Mouse (Mus musculus): ENCODE measurements around the gene Zfp184. TPM values are rescaled to one million over a fixed set of nuclear protein-coding genes. Genes with fewer than 3 reads are reported as not detected.

Zfp184 gene
- total RNA-seq, 2 experiments from 2014 or later: 9.2 to 16.1 TPM

DNA sequence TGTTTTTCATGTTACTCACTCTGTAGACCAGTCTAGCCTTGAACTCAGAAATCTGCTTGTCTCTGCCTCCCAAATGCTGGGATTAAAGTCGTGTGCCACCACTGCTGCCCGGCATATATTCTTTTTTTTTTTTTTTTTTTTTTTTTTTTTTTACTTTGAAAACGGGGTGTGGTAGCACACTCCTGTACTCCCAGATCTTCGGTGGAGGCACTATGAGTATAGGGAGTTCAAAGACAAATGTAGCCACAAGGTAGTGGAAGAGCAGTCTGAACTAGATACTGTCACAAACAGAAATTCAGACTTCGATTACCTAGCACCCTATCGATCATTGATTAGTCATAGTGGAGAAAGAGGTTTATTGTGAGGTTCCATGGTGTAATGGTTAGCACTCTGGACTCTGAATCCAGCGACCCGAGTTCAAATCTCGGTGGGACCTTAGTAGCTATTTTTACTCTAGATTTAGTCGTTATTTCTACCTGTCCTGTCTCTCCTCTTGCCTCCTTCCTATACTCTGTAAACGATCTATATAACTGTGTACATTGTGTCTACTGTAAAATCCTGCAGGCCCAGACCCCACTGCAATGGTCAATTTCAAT is 25.0 kb upstream of the Zfp184 start:
- ATAC-seq (replicated peaks; ENCODE audit: poor library complexity): peak; percentile 22

DNA sequence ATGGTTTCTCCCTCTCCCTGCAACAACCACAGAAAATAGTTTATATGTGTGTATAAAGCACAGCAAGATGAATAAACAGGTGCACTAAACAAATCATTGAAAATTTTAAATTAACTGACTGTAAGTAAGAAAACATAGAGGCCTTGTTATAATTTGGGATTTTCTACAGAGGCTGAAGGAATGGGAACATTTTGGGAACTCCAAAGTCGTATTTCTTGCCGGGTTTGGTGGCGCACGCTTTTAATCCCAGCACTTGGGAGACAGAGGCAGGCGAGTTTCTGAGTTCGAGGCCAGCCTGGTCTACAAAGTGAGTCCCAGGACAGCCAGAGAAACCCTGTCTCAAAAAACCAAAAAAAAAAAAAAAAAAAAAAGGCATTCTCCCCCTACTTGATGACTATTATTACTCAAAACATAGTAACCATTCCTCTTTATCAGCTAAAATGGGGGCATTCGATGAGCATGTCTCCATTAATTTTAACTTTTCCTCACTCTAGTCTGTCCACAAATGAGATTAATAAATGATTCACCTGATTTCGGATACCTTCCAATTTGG is 24.1 kb upstream of the Zfp184 start:
- ATAC-seq (replicated peaks; ENCODE audit: poor library complexity): no peak

DNA sequence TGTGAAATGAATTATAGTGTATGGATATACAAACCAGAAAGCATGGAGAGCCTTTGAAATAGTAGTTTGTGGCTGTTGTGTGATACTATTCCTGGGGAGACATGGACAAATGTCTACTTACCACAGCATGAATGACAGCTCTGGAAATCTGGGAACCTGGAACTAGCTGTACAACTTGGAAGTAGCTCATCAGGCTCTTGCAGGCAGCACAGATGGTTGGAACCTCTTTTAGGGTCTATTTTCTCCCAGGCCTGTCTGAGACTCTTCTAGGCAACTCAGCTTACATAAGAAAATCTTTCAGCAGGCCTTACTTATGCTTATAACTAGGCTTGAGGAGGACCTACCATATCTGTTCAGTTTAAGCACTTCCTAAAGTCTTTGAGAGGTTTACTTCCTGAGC is 21.5 kb upstream of the Zfp184 start:
- ATAC-seq (replicated peaks; ENCODE audit: poor library complexity): no peak

DNA sequence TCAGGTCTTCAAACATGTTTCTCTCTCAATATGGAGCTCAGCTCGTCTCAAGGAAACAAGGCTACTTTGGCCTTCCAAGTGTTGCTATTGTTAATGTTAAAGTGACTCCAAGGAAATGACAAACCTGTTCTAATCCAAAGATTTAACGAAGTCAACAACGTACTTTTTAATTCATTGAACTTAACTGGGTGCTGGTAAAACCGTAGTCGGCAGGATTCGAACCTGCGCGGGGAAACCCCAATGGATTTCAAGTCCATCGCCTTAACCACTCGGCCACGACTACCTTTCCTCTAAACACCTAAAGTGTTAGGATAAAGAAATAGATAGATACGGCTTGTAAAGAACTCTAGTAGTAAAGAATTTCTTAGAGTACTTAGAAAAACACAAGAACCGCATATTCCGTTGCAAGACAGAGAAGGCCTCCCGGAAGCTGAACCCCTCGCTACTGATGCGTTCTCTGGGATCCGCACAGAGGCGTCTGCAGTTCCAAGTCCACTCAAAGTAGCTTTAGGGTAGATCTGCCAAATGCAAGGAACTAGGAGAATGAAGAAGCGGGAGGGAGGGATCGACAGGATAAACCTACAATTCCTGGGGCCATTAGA is 20.1 kb upstream of the Zfp184 start:
- ATAC-seq (replicated peaks; ENCODE audit: poor library complexity): peak; percentile 45

DNA sequence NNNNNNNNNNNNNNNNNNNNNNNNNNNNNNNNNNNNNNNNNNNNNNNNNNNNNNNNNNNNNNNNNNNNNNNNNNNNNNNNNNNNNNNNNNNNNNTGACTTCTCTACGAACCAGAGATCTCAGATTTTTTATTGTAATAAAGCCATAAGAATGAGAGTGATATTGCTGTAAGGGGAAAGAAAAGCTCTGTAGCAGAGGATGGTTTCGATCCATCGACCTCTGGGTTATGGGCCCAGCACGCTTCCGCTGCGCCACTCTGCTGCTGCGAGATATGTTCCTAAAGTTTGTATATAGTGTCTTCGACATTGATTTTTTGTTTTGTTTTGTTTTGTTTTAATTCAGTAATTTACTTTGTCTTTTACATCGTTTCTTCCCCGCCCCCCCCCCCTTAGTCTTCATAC is 13.9 kb upstream of the Zfp184 start:
- no peak for ATAC-seq (replicated peaks; ENCODE audit: poor library complexity)

DNA sequence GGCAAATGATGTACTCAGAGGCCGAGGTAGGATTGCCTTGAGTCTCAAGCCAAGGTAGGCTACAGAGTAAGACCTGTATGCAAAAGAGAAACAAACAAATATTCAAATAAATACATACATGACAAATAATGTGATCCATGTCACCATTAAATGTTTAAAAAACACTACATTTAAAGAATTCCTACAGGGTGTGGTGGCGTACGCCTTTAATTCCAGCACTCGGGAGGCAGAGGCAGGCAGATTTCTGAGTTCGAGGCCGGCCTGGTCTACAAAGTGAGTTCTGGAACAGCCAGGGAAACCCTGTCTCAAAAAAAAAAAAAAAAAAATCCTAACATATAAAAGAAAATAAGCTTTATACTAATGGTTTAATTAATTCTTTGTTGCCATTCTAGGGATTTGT is 13.2 kb upstream of the Zfp184 start:
- ATAC-seq (replicated peaks; ENCODE audit: poor library complexity): no peak

DNA sequence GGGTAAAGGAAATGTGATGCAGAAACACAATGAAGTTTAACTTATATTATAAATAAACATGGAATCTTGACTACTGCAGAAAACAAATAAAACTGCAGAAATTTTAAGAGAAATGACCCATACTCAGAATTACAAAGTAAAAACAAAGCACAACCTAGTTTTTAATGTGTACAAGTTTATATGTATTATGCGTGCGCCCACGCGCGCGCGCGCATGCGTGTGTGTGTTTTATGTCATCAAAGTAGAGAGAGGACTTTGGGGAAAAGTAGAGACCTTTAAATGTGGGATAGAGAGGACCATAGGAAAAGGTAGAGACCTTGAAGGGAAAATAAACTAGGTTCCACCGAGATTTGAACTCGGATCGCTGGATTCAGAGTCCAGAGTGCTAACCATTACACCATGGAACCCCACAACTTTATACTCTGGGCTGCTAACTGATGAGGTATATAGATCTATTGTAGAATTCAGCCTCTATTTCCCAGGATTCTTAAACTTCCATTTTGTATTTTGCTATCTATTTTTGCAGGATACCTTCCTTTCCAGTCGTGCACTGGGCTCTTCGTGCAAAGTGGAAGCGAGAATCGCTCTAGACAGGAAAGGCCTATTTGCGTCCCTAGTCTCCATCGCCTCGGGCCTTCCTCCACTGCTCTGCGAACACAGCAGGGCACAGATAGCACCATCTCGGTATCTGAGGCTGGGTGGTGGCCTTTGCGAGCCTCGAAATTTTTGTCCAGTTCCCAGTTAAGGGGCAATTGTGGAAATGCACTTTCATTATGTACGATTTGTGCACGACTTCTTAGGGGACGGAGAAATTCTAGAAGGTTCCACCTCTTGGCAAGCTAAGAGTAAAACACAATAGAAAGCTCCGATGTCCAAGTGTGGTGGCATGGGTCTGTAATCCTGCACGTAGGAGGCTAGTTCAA is 11.0 kb upstream of the Zfp184 start:
- no peak for ATAC-seq (replicated peaks; ENCODE audit: poor library complexity)

DNA sequence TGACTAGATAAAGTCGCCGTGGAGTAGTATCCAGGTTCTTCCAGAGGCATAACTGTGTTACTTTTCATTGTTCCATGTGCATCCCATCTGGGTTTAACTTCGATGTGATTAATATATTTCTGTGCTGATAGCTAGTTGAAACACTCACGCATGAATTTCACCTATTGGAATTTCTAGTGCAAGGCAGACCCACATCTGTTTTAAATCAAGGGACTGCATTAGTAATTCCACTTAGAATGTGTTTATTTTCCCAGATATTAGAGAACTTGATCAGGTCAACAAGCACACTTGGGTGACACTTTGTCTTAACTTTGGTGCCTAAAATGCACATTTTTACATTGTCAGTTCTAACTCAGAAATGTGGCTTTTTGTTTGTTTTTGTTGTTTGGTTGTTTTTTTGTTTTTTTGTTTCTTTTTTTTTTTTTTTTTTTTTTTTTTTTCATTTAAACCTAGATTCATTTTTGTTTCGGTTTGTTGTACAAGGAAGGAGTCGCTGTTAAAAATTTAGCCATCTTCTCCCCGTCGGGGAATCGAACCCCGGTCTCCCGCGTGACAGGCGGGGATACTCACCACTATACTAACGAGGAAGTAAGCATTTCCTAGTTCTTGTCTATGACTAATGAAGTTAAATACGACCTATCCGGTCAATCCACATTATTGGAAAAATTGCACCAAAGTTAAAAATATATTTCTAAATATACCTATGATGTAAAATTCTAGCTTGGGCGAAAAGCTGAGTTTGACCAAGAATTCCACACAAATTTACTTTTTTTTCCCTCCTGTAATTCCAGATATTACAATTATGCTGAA is 9.7 kb upstream of the Zfp184 start:
- peak; percentile 52 for ATAC-seq (replicated peaks; ENCODE audit: poor library complexity)

DNA sequence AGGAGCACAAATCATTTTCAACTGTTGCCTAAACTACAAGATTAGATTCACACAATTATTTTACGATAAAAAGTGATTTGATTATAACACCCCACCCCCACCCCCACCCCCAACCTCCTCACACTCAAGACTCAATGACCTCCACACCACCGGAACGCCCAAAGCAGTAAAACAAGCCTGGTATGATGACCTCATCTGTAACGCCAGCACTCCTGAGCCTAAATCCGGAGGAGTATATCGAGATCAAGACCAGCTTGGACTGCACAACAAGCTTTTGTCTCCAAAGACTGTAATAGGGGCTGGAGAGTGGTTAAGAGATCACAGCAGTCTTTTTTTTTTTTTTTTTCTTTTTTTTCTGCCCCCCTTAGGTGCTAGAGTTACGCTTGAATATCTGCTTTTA is 9.1 kb upstream of the Zfp184 start:
- no peak for ATAC-seq (replicated peaks; ENCODE audit: poor library complexity)

DNA sequence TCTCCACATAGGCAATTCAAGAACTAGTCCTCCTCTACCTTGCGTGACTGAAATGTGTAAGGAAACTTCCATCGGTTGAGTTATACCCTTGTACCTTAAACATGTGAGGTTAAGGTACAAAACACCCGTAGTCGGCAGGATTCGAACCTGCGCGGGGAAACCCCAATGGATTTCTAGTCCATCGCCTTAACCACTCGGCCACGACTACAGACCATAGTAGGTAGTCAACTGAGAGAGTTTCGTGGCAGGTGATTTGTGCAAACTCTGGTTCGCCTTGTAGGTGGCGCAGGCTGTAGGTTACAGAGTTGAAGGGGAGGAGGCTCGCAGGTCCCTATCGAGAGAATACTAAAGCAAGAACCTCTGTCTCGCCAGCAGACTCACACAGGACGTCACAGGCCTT is 7.9 kb upstream of the Zfp184 start:
- peak; percentile 33 for ATAC-seq (replicated peaks; ENCODE audit: poor library complexity)

DNA sequence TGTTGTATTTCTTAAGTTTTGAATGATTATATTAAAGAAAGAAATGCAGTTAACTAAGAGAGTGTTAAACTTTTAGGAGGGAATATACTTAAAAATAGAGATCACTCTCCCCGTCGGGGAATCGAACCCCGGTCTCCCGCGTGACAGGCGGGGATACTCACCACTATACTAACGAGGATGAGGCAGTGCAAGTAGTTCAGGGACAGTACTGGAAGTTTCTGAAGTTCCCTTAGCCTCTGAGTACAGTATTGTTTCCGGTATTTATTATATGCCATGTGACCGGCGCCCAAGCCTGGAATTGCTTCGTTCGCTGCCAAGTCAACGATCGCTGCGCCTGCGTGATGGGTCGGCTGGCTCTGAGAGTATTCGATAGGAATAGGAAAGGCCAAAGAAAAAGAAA is 4.7 kb upstream of the Zfp184 start:
- peak; percentile 57 for ATAC-seq (replicated peaks; ENCODE audit: poor library complexity)

DNA sequence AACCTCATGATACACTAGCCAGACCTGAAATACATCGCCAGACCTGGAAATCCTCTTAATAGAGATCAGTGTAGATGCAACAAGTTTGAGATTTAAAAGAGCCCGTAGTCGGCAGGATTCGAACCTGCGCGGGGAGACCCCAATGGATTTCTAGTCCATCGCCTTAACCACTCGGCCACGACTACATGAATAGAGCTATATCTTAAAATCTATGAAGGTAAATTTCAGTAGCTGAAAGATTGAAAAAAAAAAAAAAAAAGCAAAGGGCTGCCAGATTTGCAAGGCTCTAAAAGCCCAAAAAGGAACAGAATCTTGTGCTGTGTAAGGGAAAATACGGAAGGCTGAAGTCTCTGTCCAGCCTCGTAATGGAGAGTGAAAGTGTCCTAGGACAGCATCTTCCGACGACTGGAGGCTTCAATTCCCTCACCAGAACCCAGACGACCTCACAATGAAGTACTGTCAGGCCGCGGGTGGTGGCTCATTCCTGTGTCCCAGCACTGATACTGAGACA is 4.0 kb upstream of the Zfp184 start:
- ATAC-seq (replicated peaks; ENCODE audit: poor library complexity): peak; percentile 38

DNA sequence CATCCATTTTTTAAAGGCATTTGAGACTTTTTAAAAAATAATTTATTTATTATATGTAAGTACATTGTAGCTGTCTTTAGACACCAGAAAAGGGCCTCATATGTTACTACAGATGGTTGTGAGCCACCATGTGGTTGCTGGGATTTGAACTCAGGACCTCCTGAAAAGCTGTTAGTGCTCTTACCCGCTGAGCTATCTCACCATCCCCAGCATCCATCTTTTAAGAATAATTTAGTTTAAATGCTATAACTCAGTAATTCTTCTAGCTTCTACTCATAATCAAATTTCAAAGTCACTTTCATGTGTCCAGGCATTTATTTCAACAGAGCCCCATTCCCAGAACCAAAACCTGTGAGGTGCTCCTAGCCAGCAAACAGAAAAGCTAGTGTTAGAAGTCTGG is 1.2 kb upstream of the Zfp184 start:
- no peak for ATAC-seq (replicated peaks; ENCODE audit: poor library complexity)

DNA sequence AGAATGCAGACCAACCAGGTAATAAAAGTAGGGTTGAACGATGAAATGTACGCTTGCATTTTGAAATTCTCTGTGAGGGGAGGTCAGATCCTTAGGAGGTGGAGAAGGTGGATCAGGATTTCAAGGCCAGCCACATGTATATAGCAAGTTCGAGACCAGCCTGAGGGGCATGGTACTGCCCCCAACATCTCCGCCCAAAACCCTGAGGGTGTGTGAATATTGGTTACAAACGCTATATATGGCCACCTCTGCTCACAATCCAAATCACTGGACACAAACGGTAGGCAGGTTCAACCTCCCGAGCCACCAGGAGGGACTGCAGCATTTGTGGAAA is 335 bp upstream of the Zfp184 start:
- peak; percentile 41 for ATAC-seq (replicated peaks; ENCODE audit: poor library complexity)

DNA sequence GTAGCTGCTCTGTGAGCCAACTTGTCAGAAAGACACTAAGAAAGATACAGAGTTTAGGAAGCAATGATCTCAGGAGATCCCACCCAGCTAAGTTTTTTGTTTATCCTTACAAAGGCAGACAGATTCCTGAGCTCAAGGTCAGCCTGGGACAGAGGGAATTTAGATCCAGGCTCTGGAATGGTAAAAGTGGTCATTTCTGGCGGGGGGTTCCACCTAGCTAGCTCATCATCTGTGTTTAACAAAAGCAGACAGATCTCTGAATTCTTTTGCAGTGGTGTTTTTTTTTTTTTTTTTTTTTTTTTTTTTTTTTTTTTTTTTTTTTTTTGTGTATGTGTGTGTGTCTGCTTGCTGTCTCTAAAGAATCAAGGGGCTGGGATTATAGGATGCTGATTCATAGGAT is 24.4 kb downstream of the Zfp184 start:
- no peak for ATAC-seq (replicated peaks; ENCODE audit: poor library complexity)

DNA sequence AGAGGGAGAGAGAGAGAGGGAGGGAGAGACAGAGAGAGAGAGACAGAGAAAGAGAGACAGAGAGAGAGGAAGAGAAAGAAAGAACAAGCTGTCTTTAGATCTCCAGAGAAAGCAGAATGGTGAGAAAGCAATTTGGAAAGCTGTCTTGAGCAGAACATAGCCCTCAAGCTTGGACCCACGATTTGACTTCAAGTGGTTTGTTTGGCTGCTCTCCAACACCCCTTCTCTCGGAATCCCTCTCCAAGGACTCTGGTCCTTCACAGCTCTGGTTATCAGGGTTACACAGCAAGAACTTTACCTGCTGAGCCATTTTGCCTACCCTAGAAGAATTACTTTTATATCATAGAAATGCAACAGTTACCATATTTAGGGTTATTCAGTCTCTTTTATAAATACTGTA is 24.9 kb downstream of the Zfp184 start:
- no peak for ATAC-seq (replicated peaks; ENCODE audit: poor library complexity)

DNA sequence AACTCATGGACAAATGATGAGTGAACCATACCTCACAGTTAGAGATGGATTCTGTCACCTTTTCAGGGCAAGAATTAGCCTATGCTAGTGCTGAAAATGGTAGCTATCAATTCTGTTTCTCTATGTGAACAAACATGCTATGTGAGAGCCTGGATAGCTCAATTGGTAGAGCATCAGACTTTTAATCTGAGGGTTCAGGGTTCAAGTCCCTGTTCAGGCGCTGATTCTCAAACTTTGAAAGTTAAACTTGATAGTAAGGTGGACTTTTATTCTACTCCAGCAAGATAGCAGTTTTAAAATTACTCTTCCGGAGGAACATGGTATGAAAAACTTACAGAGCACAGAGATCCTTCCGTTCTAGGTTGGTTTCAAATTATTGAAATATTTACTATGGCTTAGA is 26.7 kb downstream of the Zfp184 start:
- no peak for ATAC-seq (replicated peaks; ENCODE audit: poor library complexity)

DNA sequence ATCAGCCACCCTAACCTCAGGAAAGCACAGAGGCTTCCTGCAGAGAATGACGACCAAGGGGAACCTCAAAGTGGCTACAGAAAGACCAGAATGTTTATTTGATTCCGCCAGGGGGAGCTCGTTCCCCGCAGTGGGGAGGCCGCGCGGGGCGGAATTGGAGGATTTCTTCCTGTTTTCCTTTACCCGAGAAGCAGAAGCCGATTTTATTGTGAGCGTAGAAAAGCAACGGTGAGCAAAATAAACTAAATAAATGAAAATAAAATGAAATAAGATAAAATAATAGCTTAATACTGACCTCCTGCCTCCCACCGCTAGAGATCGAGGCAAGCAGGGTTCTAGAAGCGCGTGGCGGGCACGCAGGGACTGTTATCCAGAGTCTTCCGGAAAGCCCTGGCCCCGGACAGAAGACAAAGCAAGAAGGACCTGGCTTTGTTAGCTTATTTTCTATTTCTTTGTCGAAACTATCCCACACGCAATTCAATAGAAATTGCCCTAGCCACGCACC is 29.4 kb downstream of the Zfp184 start:
- peak; percentile 91 for ATAC-seq (replicated peaks; ENCODE audit: poor library complexity)

DNA sequence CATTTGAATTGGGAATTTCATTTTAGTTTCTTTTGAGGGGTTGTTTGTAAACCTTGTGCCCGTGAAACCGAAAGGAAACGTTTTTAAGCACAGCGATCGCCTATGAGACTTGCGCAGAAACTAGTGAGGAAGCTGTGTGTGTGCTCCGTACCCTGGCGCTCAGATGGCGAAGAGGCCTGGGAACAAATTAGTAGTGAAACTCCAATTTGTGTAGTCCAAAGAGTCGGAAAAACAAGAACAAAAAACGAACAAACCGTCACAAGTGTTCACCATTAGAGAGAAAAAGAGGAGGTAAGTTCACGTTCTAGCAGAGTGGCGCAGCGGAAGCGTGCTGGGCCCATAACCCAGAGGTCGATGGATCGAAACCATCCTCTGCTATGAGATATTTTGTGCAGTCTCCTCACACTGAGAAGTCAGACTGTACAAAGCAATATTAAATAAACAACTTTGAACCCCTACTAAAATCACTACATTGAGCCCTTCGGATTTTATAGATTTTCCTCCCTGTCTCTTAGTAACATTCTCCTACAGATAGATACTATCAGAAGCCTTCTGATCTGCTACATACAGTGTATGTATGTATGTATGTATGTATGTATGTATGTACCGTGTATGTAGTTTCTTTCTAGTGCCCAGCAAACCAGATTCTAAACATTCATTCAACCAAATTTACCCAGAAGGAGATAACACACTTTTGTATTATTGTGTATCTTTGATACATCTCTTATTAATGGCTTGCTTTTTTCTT is 30.0 kb downstream of the Zfp184 start:
- ATAC-seq (replicated peaks; ENCODE audit: poor library complexity): peak; percentile 71

All from megakaryocyte progenitor cell, adult 5-6 weeks (primary cell).